Mouse (Mus musculus): Measurements from ENCODE around the gene Irs1. TPM values are rescaled to one million over a fixed set of nuclear protein-coding genes. Genes with fewer than 3 reads are reported as not detected.

Irs1 gene
- polyA plus RNA-seq, 1 experiment from 2014 or later = 9.3 TPM

GRCm38 (mm10) chr1:82286190-82287051 is 4.8 kb downstream of the Irs1 start:
- Histone ChIP-seq H3K4me1 (replicated peaks) (peaks cover 80% of the 10 kb centered on the region), H3K36me3 (peaks cover 30% of the 10 kb centered on the region), H3K9me3 (peaks cover 15% of the 10 kb centered on the region; the same call in 1 of the 2 replicates), H3K4me3 (peak overlapping the region; percentile 79), H3K27ac (peak overlapping the region; percentile 80), H3K27me3 (ENCODE audit: insufficient read depth, poor library complexity, severe bottlenecking) (peaks cover 16% of the 10 kb centered on the region; the same call in 1 of the 2 replicates)
- peak; percentile 17 for DNase-seq (ENCODE audit: low spot score)
- WGBS = 21% methylated on average over 15 of the region's 15 CpGs

DNA sequence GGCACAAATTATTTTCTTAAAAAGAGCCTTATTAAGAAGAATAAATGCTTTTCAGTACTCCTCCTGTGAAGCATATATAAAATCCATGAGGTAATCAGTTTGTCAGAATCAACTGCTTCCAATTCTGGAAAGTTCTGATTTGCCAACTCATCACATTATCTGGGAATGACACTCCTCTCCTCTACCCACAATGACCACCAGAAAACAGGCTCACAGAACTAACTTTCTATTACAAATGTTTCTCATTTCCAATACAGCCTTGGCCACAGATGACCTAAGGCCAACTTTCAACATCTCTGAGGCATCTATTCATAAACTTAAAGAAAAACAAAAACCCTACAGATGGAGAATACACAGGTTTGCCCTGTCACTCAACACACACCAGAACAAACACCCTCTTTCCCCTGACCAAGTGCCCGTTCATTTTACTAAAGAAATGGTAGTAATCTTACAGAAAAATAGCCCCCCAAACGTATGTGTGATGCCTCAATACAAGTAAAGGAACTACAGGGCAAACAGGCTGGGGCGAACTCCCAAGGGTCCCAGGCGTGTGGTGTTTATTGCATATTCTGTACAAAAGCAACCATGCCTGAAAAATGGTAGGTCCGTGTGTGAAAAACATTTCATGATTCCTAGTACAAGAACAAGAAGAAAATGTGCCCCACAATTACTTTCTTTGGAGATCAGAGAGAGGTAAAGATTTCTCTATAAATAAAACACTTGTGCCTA is 5.6 kb downstream of the Irs1 start:
- H3K36me3 ChIP-seq = peaks cover 30% of the 10 kb centered on the region
- H3K27me3 ChIP-seq (ENCODE audit: insufficient read depth, poor library complexity, severe bottlenecking) = peaks cover 16% of the 10 kb centered on the region; the same call in 1 of the 2 replicates
- DNase-seq (ENCODE audit: low spot score) = no peak
- 28% methylated on average over 5 of the region's 5 CpGs for WGBS
- peaks cover 15% of the 10 kb centered on the region; the same call in 1 of the 2 replicates for H3K9me3 ChIP-seq
- H3K4me3 ChIP-seq = peak overlapping the region; percentile 79
- H3K27ac ChIP-seq = peak overlapping the region; percentile 80
- H3K4me1 ChIP-seq (replicated peaks) = peaks cover 80% of the 10 kb centered on the region

- Histone ChIP-seq H3K4me1 (replicated peaks) (peaks cover 75% of the 10 kb centered on the region), H3K4me3 (peak overlapping the region; percentile 79), H3K36me3 (peaks cover 29% of the 10 kb centered on the region), H3K27me3 (ENCODE audit: insufficient read depth, poor library complexity, severe bottlenecking) (peaks cover 13% of the 10 kb centered on the region; the same call in 1 of the 2 replicates), H3K9me3 (peaks cover 15% of the 10 kb centered on the region; the same call in 1 of the 2 replicates), H3K27ac (peak overlapping the region; percentile 98)
- WGBS = 41% methylated on average over 4 of the region's 4 CpGs
- DNase-seq (ENCODE audit: low spot score) = no peak
These were observed 6.8 kb downstream of the Irs1 start for GRCm38 (mm10) chr1:82284403-82284802.

GRCm38 (mm10) chr1:82283901-82284301 is 7.3 kb downstream of the Irs1 start:
- Histone ChIP-seq H3K27me3 (ENCODE audit: insufficient read depth, poor library complexity, severe bottlenecking) (peaks cover 8% of the 10 kb centered on the region; the same call in 1 of the 2 replicates), H3K4me1 (replicated peaks) (peaks cover 70% of the 10 kb centered on the region), H3K27ac (peak overlapping the region; percentile 98), H3K4me3 (peak overlapping the region; percentile 79), H3K36me3 (peaks cover 28% of the 10 kb centered on the region), H3K9me3 (peaks cover 10% of the 10 kb centered on the region; the same call in 1 of the 2 replicates)
- peak; percentile 48 for DNase-seq (ENCODE audit: low spot score)
- 10% methylated on average over 1 of the region's 1 CpGs for WGBS

- peak overlapping the region; percentile 79 for H3K4me3 ChIP-seq
- H3K4me1 ChIP-seq (replicated peaks) = peaks cover 62% of the 10 kb centered on the region
- peak overlapping the region; percentile 98 for H3K27ac ChIP-seq
- DNase-seq (ENCODE audit: low spot score) = peak; percentile 94
- H3K36me3 ChIP-seq = peaks cover 28% of the 10 kb centered on the region
- WGBS = 3% methylated on average over 35 of the region's 35 CpGs
- H3K9me3 ChIP-seq = peaks cover 8% of the 10 kb centered on the region; the same call in 1 of the 2 replicates
- H3K27me3 ChIP-seq (ENCODE audit: insufficient read depth, poor library complexity, severe bottlenecking) = 0 out of 2 replicates have a peak, but pooled peaks cover 5% of the 10 kb centered on the region
These were observed 8.1 kb downstream of the Irs1 start for GRCm38 (mm10) chr1:82282992-82283611.

GRCm38 (mm10) chr1:82281823-82282222 is 9.4 kb downstream of the Irs1 start:
- Histone ChIP-seq H3K4me3 (no peak overlapping the region), H3K27ac (no peak overlapping the region), H3K36me3 (peaks cover 28% of the 10 kb centered on the region), H3K4me1 (replicated peaks) (peaks cover 49% of the 10 kb centered on the region), H3K9me3 (no peaks in the 10 kb centered on the region), H3K27me3 (ENCODE audit: insufficient read depth, poor library complexity, severe bottlenecking) (no peaks in the 10 kb centered on the region)
- no peak for DNase-seq (ENCODE audit: low spot score)
- 86% methylated on average over 6 of the region's 6 CpGs for WGBS

DNA sequence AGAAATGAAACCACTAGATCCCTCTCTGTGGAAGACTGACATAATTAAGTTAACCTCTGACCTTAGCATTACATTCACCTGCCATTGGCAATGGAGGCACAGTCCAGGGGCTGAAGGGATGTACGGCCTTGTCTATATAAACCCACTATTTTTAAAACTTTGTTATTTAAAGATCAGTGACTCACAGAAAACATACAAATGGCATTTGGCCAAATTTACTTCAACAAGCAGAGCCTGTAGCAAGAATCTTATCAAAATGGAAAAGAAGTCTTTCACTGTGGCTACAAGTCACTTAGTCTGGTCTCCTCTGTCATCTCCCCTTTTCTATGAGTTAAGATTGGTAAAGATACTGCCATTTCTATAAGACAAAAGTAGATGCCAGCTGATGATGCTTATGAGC is 11.4 kb downstream of the Irs1 start:
- Histone ChIP-seq H3K36me3 (peaks cover 33% of the 10 kb centered on the region), H3K4me3 (no peak overlapping the region), H3K9me3 (no peaks in the 10 kb centered on the region), H3K27ac (no peak overlapping the region), H3K4me1 (replicated peaks) (peaks cover 31% of the 10 kb centered on the region), H3K27me3 (ENCODE audit: insufficient read depth, poor library complexity, severe bottlenecking) (no peaks in the 10 kb centered on the region)
- WGBS = 77% methylated on average over 1 of the region's 1 CpGs
- DNase-seq (ENCODE audit: low spot score) = no peak

DNA sequence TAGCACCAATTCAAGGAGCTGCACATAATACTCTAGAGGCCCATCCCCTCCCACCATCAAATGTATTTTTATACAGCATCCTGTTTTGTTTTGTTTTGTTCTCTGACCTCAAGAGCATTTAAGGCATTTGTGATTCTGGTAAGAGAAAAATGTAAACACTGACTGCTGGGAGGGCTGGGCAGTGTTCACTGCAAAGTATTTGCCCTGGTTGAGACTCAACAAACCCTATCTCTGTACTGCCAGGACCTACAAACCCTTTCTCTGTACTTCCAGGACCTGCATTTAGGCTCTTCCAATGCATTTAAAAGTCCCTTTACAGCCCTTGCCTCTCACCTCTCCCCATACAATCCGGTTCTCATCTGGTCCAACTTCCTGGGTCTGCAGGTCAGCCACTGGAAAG is 16.9 kb downstream of the Irs1 start:
- Histone ChIP-seq H3K36me3 (peaks cover 43% of the 10 kb centered on the region), H3K4me3 (no peak overlapping the region), H3K9me3 (no peaks in the 10 kb centered on the region), H3K27me3 (ENCODE audit: insufficient read depth, poor library complexity, severe bottlenecking) (no peaks in the 10 kb centered on the region), H3K27ac (peak overlapping the region; percentile 13; the same call in 1 of the 2 replicates), H3K4me1 (replicated peaks) (peaks cover 22% of the 10 kb centered on the region)
- WGBS = 52% methylated on average over 1 of the region's 1 CpGs
- no peak for DNase-seq (ENCODE audit: low spot score)

DNA sequence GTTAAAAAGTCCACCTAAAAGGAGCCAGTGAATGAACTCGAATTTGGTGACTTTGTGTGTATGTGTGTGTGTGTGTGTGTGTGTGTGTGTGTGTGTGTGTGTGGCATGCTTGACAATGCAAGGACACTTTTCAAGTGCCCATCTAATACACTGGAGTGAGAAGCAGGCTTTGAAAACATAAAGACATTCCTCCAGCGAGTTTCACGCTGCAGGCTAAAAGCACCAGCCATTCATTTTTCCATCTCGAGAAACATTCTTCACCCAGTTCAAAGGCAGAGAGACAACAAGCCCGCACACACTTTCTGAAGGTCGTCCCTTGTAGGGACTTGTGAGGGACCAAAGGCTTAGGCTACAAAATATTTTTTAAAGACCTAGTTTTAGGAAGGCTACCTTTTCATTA is 17.7 kb downstream of the Irs1 start:
- no peaks in the 10 kb centered on the region for H3K27me3 ChIP-seq (ENCODE audit: insufficient read depth, poor library complexity, severe bottlenecking)
- peak; percentile 6 for DNase-seq (ENCODE audit: low spot score)
- no peaks in the 10 kb centered on the region for H3K9me3 ChIP-seq
- H3K36me3 ChIP-seq = peaks cover 36% of the 10 kb centered on the region
- peaks cover 22% of the 10 kb centered on the region for H3K4me1 ChIP-seq (replicated peaks)
- 39% methylated on average over 6 of the region's 6 CpGs for WGBS
- peak overlapping the region; percentile 35; the same call in 1 of the 2 replicates for H3K27ac ChIP-seq
- no peak overlapping the region for H3K4me3 ChIP-seq

- H3K27me3 ChIP-seq (ENCODE audit: insufficient read depth, poor library complexity, severe bottlenecking) = no peaks in the 10 kb centered on the region
- peaks cover 22% of the 10 kb centered on the region for H3K4me1 ChIP-seq (replicated peaks)
- no peaks in the 10 kb centered on the region for H3K9me3 ChIP-seq
- no peak overlapping the region for H3K4me3 ChIP-seq
- WGBS = 89% methylated on average over 5 of the region's 5 CpGs
- H3K36me3 ChIP-seq = peaks cover 23% of the 10 kb centered on the region
- no peak for DNase-seq (ENCODE audit: low spot score)
- H3K27ac ChIP-seq = no peak overlapping the region
These were observed 19.0 kb downstream of the Irs1 start for GRCm38 (mm10) chr1:82272231-82272630.

GRCm38 (mm10) chr1:82267547-82267946 is 23.7 kb downstream of the Irs1 start:
- Histone ChIP-seq H3K27ac (no peak overlapping the region), H3K9me3 (no peaks in the 10 kb centered on the region), H3K4me1 (replicated peaks) (no peaks in the 10 kb centered on the region), H3K36me3 (0 out of 2 replicates have a peak, but pooled peaks cover 11% of the 10 kb centered on the region), H3K27me3 (ENCODE audit: insufficient read depth, poor library complexity, severe bottlenecking) (no peaks in the 10 kb centered on the region), H3K4me3 (no peak overlapping the region)
- 85% methylated on average over 4 of the region's 4 CpGs for WGBS
- DNase-seq (ENCODE audit: low spot score) = no peak

GRCm38 (mm10) chr1:82262331-82262730 is 28.9 kb downstream of the Irs1 start:
- no peaks in the 10 kb centered on the region for H3K27me3 ChIP-seq (ENCODE audit: insufficient read depth, poor library complexity, severe bottlenecking)
- H3K27ac ChIP-seq = no peak overlapping the region
- H3K9me3 ChIP-seq = no peaks in the 10 kb centered on the region
- 78% methylated on average over 1 of the region's 1 CpGs for WGBS
- no peak for DNase-seq (ENCODE audit: low spot score)
- H3K4me3 ChIP-seq = no peak overlapping the region
- no peaks in the 10 kb centered on the region for H3K36me3 ChIP-seq
- 0 out of 2 replicates have a peak, but pooled peaks cover 10% of the 10 kb centered on the region for H3K4me1 ChIP-seq (replicated peaks)
